Mouse (Mus musculus) testis, adult 2 months (tissue): ENCODE measurements around the gene Arhgap11a. TPM values are rescaled to one million over a fixed set of nuclear protein-coding genes. Genes with fewer than 3 reads are reported as not detected.

Source experiments
- H3K27ac ChIP-seq: fragments of 200-500 bp; 2 replicates; pipeline ENCODE4 v1.5.1; 2012; ENCODE audit warnings: low read depth, low read length; ENCODE audit not compliant: control insufficient read depth, insufficient read depth
- H3K27me3 ChIP-seq: fragments of 200-500 bp; 2 replicates; pipeline ENCODE4 v1.6.1; 2012; ENCODE audit warnings: mild to moderate bottlenecking, low read length, moderate library complexity; ENCODE audit not compliant: control insufficient read depth, insufficient read depth
- H3K36me3 ChIP-seq: fragments of 200-500 bp; 2 replicates; pipeline ENCODE4 v1.6.1; 2012; ENCODE audit warnings: mild to moderate bottlenecking, low read length; ENCODE audit not compliant: control insufficient read depth, insufficient read depth
- H3K4me1 ChIP-seq: fragments of 200-500 bp; 2 replicates; pipeline ENCODE4 v1.6.1; 2012; ENCODE audit warnings: low read length; ENCODE audit not compliant: control insufficient read depth, insufficient read depth
- H3K4me3 ChIP-seq: fragments of 200-500 bp; 2 replicates; pipeline ENCODE4 v1.5.1; 2012; ENCODE audit warnings: low read depth, mild to moderate bottlenecking, low read length, moderate library complexity, mixed read lengths; ENCODE audit not compliant: control insufficient read depth
- CTCF ChIP-seq: fragments of 200-500 bp; IDR thresholded peaks from 2 replicates; pipeline ENCODE4 v1.5.1; 2012; ENCODE audit warnings: low read depth, mild to moderate bottlenecking, inconsistent platforms, low read length, moderate library complexity; ENCODE audit not compliant: control insufficient read depth, insufficient read depth, insufficient replicate concordance
- POLR2A ChIP-seq: fragments of 200-500 bp; IDR thresholded peaks from 2 replicates; pipeline ENCODE4 v1.6.1; 2012; ENCODE audit warnings: low read depth, mild to moderate bottlenecking, inconsistent platforms, low read length, moderate library complexity; ENCODE audit not compliant: control insufficient read depth
- polyA plus RNA-seq: library from polyadenylated mRNA; depleted of rRNA; stranded (reverse); fragments of >200 nt; gene quantifications from 2 replicates; pipeline ENCODE4 v1.2.3, GENCODE M21; 2012

Gene Arhgap11a
- polyA plus RNA-seq, 1 experiment, result 2.6 TPM

DNA sequence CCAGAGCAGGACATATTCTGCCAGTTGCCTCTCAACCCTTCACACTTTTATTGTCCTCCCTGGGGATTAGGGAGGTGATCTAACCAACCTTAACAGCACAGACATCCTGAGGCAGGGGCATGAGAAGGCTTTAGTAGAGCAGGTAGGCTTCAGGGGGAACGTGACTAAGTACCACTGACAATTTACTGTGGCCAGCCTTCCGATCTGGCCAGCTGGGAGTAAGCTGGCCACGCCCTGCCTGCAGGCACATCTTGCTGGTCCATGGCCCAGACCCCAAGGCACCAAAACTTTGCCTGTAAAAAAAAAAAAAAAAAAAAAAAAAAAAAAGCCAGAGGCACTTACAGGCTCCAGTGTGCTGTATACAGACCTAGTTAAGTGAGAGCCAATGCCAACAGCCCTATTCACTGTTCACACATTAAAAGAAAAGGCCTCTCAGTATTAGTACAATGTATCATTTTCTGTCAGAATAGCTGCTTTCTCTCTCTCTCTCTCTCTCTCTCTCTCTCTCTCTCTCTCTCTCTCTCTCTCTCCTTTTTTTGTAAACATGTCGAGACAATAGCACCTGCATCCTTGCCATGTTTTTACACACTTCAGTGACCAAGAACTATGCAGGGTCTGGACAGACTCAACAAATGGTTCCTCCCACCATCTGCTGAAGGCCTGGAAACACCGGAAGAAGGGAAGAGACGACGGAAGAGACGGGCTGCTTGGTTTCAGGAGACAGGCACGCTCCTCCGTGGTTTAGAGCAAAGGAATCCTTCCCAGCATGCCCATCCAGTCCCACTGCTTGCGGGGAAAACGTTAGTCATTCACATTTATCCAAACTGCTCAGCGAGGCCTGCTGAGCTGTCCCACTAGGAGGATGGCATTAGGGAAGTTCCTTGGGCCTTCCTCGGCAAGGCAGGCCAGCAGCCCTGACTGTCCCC, 30.5 kb downstream of the Arhgap11a start:
- Histone ChIP-seq H3K36me3 (no peaks in the 10 kb centered on the region), H3K27me3 (no peaks in the 10 kb centered on the region), H3K27ac (no peak overlapping the region), H3K4me1 (no peaks in the 10 kb centered on the region), H3K4me3 (no peak overlapping the region)
- TF ChIP-seq POLR2A (no peak), CTCF (no peak)

DNA sequence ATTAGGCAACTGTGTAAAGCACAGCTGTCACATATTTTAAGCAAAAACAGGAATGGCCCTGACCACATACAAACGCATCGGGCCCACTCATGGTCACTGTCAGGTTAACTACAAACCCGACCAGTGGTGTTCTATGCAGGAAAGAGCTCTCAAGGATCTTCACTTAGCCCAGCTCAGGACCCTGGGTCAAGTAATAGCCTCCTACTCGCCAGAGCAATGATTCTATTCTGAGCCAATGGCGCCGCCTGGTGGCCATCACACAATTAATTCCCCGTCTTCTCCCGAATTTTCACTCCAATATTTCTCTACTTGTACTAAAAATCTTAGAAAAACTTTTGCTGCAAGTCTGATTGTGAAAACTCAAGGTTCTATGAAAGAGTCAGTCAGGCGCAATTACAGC, 40.8 kb downstream of the Arhgap11a start:
- Histone ChIP-seq H3K27me3 (no peaks in the 10 kb centered on the region), H3K27ac (no peak overlapping the region), H3K4me3 (no peak overlapping the region), H3K36me3 (no peaks in the 10 kb centered on the region), H3K4me1 (no peaks in the 10 kb centered on the region)
- peak; percentile 27; the same call in 1 of the 2 replicates for TF ChIP-seq CTCF
- TF ChIP-seq POLR2A, result no peak

DNA sequence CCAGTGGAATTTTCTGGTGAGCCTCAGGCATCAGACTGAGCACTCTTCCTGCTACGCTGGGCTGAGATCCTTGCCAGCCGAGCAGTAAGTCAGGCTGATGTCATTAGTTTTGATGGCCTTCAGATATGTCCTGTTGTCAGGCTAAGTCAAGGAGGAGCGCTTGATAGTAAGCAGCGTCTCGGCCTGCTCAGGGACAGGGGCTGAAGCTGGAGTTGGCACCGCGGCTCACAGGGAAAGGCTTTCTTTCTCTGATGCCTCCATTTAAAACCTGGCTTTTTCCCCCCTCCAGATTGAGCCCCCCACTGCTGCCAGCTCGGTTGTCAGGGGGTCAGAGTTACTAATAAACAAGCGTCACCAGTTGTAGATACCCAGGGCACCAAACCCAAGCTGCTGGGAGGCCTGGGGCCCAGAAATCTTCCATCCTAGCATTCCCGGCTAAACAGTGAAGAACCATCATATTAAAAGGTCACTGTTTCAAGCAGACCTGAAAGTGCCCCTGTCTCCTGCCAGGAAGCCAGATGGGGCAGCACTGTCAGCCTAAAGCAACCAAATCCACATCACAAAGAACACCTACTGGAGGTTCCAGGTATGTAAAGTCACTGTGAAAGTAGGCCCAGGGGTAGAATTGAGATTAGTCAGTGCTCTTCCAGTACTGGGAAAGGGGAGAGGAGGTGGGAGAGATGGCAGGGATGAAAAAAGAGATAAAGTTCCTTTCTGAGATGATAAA, 41.4 kb downstream of the Arhgap11a start:
- H3K27me3 ChIP-seq, result no peaks in the 10 kb centered on the region
- H3K27ac ChIP-seq, result no peak overlapping the region
- no peak for TF ChIP-seq CTCF
- no peak for TF ChIP-seq POLR2A
- H3K36me3 ChIP-seq, result no peaks in the 10 kb centered on the region
- H3K4me1 ChIP-seq, result no peaks in the 10 kb centered on the region
- H3K4me3 ChIP-seq, result no peak overlapping the region

DNA sequence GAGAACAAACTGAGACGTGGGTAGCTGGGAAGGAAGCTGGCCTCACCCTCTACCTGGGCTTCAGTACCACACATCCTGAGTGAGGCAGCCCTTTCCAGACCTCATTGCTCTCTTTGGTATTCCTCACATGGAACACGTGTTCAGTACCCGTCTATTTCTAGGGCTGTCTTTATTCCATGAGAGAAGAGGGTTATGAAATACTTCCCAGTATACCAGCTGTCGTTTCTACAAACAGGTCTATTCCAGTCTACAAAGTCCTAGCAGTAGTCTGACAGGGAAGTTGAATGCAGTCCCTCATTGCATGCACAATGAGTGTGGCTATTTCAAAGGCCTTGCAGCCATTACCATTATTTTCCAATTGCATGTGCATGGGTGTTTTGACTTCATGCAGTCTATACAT, 42.7 kb downstream of the Arhgap11a start:
- H3K4me3 ChIP-seq, result no peak overlapping the region
- no peaks in the 10 kb centered on the region for H3K4me1 ChIP-seq
- H3K27ac ChIP-seq, result no peak overlapping the region
- TF ChIP-seq CTCF (no peak), POLR2A (no peak)
- H3K36me3 ChIP-seq, result no peaks in the 10 kb centered on the region
- no peaks in the 10 kb centered on the region for H3K27me3 ChIP-seq

DNA sequence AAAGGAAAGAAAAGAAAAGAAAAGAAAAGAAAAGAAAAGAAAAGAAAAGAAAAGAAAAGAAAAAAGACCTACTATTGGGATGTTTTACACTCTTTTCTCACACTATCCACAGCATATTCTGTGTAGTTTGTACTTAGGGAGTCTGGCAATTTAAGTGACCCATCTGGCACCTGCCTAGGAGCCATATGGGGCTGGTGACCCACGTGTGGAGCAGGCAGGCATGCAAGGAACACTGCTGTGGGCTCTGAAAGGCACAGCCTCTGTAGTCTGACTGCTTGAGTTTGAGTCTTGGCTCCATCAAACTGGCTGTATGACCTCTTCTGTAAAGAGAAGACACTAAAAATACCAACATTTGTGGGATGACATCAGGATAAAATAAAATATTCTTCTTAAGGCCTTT, 44.7 kb downstream of the Arhgap11a start:
- Histone ChIP-seq H3K4me1 (no peaks in the 10 kb centered on the region), H3K4me3 (no peak overlapping the region), H3K27ac (no peak overlapping the region), H3K36me3 (no peaks in the 10 kb centered on the region), H3K27me3 (no peaks in the 10 kb centered on the region)
- TF ChIP-seq POLR2A (no peak), CTCF (no peak)

DNA sequence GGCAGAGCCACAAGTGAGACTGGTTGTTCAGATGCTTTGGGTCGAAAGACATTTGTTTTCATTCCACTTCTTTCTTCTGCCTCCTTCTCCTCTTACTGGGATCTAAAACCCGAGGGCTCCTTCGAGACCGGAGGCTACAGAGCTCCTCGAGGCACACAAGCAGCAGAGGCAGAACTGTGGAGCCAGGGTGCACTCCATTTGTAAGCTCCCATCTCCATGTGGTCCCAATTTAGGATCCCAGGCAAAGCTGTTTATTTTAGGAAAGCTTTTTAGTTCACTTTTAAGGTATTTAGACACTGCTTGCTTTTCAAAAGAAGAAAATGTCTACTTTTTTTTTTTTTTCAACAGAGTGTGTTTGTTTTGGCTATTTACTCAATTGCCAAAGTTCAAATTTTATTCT, 47.6 kb downstream of the Arhgap11a start:
- Histone ChIP-seq H3K27me3 (no peaks in the 10 kb centered on the region), H3K27ac (no peak overlapping the region), H3K4me3 (no peak overlapping the region), H3K36me3 (no peaks in the 10 kb centered on the region), H3K4me1 (peaks cover 5% of the 10 kb centered on the region)
- TF ChIP-seq CTCF (no peak), POLR2A (no peak)

DNA sequence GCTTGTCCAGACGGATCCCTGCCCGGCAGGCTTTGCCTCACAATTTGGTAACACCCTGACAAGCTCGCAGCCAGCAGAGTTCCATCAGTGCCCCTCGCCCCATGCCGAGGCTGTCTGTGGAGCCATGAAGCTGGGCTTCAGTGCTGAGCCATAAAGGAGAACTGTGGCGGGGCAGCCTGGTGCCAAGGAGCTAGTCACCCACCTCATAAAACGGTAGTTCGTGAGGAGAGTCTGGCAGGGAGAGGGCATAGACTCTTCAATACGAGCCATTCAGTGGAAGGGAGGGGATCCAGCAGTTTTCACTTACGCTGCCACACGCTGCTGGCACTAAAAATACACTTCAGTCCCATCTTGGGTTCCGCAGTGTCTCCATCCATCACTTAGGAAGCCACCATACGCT, 49.9 kb downstream of the Arhgap11a start:
- TF ChIP-seq CTCF (no peak), POLR2A (no peak)
- no peaks in the 10 kb centered on the region for H3K27me3 ChIP-seq
- peaks cover 5% of the 10 kb centered on the region for H3K4me1 ChIP-seq
- no peaks in the 10 kb centered on the region for H3K36me3 ChIP-seq
- no peak overlapping the region for H3K4me3 ChIP-seq
- no peak overlapping the region for H3K27ac ChIP-seq
